19 mouse cellular contexts compared by ENCODE assay signal in genomic region chr9:22448420-22448819, GRCm38 (mm10). TPM values are rescaled to one million over a fixed set of nuclear protein-coding genes. Genes with fewer than 3 reads are reported as not detected.
DNase-seq lines count a peak whose midpoint lies in the region; ATAC-seq and TF ChIP-seq lines count a peak whose summit lies in the region.
"Had no signal": no experiment of that assay in that cellular context is flagged by ENCODE, and none has a peak within 500 bp of the region (broad histone marks: within the 10 kb centered on the region; RNA-seq: fewer than 3 reads in every experiment).

No protein-coding gene starts in this region.

- 88% methylated on average over 13 of the region's 13 CpGs for WGBS in kidney, postnatal 0 days
- 85% methylated on average over 13 of the region's 13 CpGs for WGBS in midbrain, postnatal 0 days
- 83% methylated on average over 13 of the region's 13 CpGs for WGBS in midbrain, embryonic 13.5 days

- TF ChIP-seq CTCF in kidney, postnatal 0 days (IDR thresholded peaks at IDR 0.05; ENCODE audit: low read depth), result peak; percentile 27; the same call in 1 of the 2 replicates
- peak; percentile 29; the same call in 1 of the 2 replicates for TF ChIP-seq CTCF in midbrain, postnatal 0 days (IDR thresholded peaks at IDR 0.05)

- ATAC-seq in kidney, postnatal 0 days (replicated peaks; ENCODE audit: low FRiP score, low read depth), result no peak
- no peak for ATAC-seq in midbrain, postnatal 0 days (ENCODE audit: low FRiP score)
- ATAC-seq in midbrain, embryonic 13.5 days, result no peak
- ATAC-seq: forebrain, embryonic 13.5 days; intestine, embryonic 15.5 days had no signal

- no peak overlapping the region for H3K9ac ChIP-seq in kidney, postnatal 0 days (ENCODE audit: low read depth, low read length)
- no peak overlapping the region for H3K9ac ChIP-seq in midbrain, postnatal 0 days (replicated peaks; ENCODE audit: low read length, poor library complexity, severe bottlenecking)
- no peak overlapping the region for H3K9ac ChIP-seq in midbrain, embryonic 13.5 days (replicated peaks)
- H3K9ac ChIP-seq: forebrain, embryonic 13.5 days; intestine, embryonic 15.5 days; lung, embryonic 15.5 days had no signal

- H3K9me3 ChIP-seq in kidney, postnatal 0 days (replicated peaks; ENCODE audit: low read length), result no peaks in the 10 kb centered on the region
- no peaks in the 10 kb centered on the region for H3K9me3 ChIP-seq in midbrain, postnatal 0 days (ENCODE audit: low read length)
- H3K9me3 ChIP-seq in midbrain, embryonic 13.5 days, result no peaks in the 10 kb centered on the region
- H3K9me3 ChIP-seq: forebrain, embryonic 13.5 days; intestine, embryonic 15.5 days; lung, embryonic 15.5 days had no signal

- H3K4me3 ChIP-seq in kidney, postnatal 0 days (replicated peaks; ENCODE audit: low read depth, low read length), result no peak overlapping the region
- no peak overlapping the region for H3K4me3 ChIP-seq in midbrain, postnatal 0 days (ENCODE audit: low read depth, low read length)
- no peak overlapping the region for H3K4me3 ChIP-seq in midbrain, embryonic 13.5 days (replicated peaks)
- H3K4me3 ChIP-seq: forebrain, embryonic 13.5 days; intestine, embryonic 15.5 days; lung, embryonic 15.5 days had no signal

- H3K4me2 ChIP-seq in kidney, postnatal 0 days (ENCODE audit: low read length), result no peak overlapping the region
- H3K4me2 ChIP-seq in midbrain, postnatal 0 days (ENCODE audit: low read depth, low read length, poor library complexity, severe bottlenecking), result no peak overlapping the region
- no peak overlapping the region for H3K4me2 ChIP-seq in midbrain, embryonic 13.5 days (replicated peaks)
- H3K4me2 ChIP-seq: forebrain, embryonic 13.5 days; intestine, embryonic 15.5 days; lung, embryonic 15.5 days had no signal

- H3K27me3 ChIP-seq in kidney, postnatal 0 days (ENCODE audit: insufficient read depth, low read length), result no peaks in the 10 kb centered on the region
- H3K27me3 ChIP-seq in midbrain, postnatal 0 days (ENCODE audit: insufficient read depth, low read length), result no peaks in the 10 kb centered on the region
- no peaks in the 10 kb centered on the region for H3K27me3 ChIP-seq in midbrain, embryonic 13.5 days
- H3K27me3 ChIP-seq: forebrain, embryonic 13.5 days; intestine, embryonic 15.5 days; lung, embryonic 15.5 days had no signal

- peaks cover 54% of the 10 kb centered on the region for H3K36me3 ChIP-seq in kidney, postnatal 0 days (ENCODE audit: insufficient read depth, low read length)
- H3K36me3 ChIP-seq in midbrain, postnatal 0 days (ENCODE audit: insufficient read depth, low read length), result peaks cover 65% of the 10 kb centered on the region
- H3K36me3 ChIP-seq in midbrain, embryonic 13.5 days, result peaks cover 69% of the 10 kb centered on the region

- peak; percentile 33 to 38 for DNase-seq in cerebellum, postnatal 10 days
- DNase-seq in cerebellum, adult 11 months, result no peak
- no peak for DNase-seq in kidney, postnatal 0 days (ENCODE audit: low spot score)
- no peak for DNase-seq in kidney, adult 9 months
- DNase-seq in midbrain, postnatal 0 days (ENCODE audit: low spot score), result no peak
- no peak for DNase-seq in embryo, embryonic 10 days (ENCODE audit: low spot score)
- DNase-seq: embryo, embryonic 11 days; heart, adult 11 months; layer of hippocampus, postnatal 36 days had no signal

- no peaks in the 10 kb centered on the region for H3K4me1 ChIP-seq in kidney, postnatal 0 days (replicated peaks; ENCODE audit: insufficient read depth, low read length)
- H3K4me1 ChIP-seq in midbrain, postnatal 0 days (ENCODE audit: insufficient read depth, low read length), result no peaks in the 10 kb centered on the region
- H3K4me1 ChIP-seq in midbrain, embryonic 13.5 days (replicated peaks), result no peaks in the 10 kb centered on the region
- H3K4me1 ChIP-seq: forebrain, embryonic 13.5 days; intestine, embryonic 15.5 days; lung, embryonic 15.5 days had no signal

- H3K27ac ChIP-seq in kidney, postnatal 0 days, result no peak overlapping the region
- H3K27ac ChIP-seq in midbrain, postnatal 0 days (ENCODE audit: low read depth, low read length), result no peak overlapping the region
- no peak overlapping the region for H3K27ac ChIP-seq in midbrain, embryonic 13.5 days
- H3K27ac ChIP-seq: forebrain, embryonic 13.5 days; intestine, embryonic 15.5 days; lung, embryonic 15.5 days had no signal

RNA-seq across cellular contexts. Expression of gene Gm17545, which starts 5.7 kb away (rescaled TPM):
- not detected in 2 replicates for polyA plus RNA-seq in kidney, postnatal 0 days (2015; fragmentation: Nextera tagmentation; extraction: Ambion mirVana)
- total RNA-seq in midbrain, postnatal 0 days (2014; rRNA removed), result not detected in 2 replicates
- not detected in 2 replicates for polyA plus RNA-seq in midbrain, postnatal 0 days (2015; fragmentation: Nextera tagmentation; extraction: Ambion mirVana)
- not detected in 2 replicates for polyA plus RNA-seq in midbrain, embryonic 13.5 days (2015; fragmentation: Nextera tagmentation; extraction: Ambion mirVana)
- total RNA-seq: layer of hippocampus, postnatal 36 days; megakaryocyte-erythroid progenitor cell, adult 5-6 weeks had no signal
- polyA plus RNA-seq: forebrain, embryonic 13.5 days; heart, embryonic 16.5 days; hindbrain, embryonic 11.5 days; intestine, embryonic 15.5 days; limb, embryonic 11.5 days; lung, embryonic 15.5 days; neural tube, embryonic 14.5 days; thymus, postnatal 0 days had no signal

RNA-seq across cellular contexts. Expression of gene Rp9, which starts 21.1 kb away (rescaled TPM):
- 76.7 and 82.6 TPM in 2 replicates for polyA plus RNA-seq in kidney, postnatal 0 days (2015; fragmentation: Nextera tagmentation; extraction: Ambion mirVana)
- 59.4 and 60.4 TPM in 2 replicates for total RNA-seq in midbrain, postnatal 0 days (2014; rRNA removed)
- 75.8 and 81.7 TPM in 2 replicates for polyA plus RNA-seq in midbrain, postnatal 0 days (2015; fragmentation: Nextera tagmentation; extraction: Ambion mirVana)
- polyA plus RNA-seq in midbrain, embryonic 13.5 days (2015; fragmentation: Nextera tagmentation; extraction: Ambion mirVana), result 61.6 and 64.8 TPM in 2 replicates

RNA-seq across cellular contexts. Expression of gene Bbs9, which starts 27.1 kb away (rescaled TPM):
- polyA plus RNA-seq in kidney, postnatal 0 days (2015; fragmentation: Nextera tagmentation; extraction: Ambion mirVana), result 10.0 and 10.1 TPM in 2 replicates
- total RNA-seq in midbrain, postnatal 0 days (2014; rRNA removed), result 38.2 and 40.0 TPM in 2 replicates
- polyA plus RNA-seq in midbrain, postnatal 0 days (2015; fragmentation: Nextera tagmentation; extraction: Ambion mirVana), result 19.7 and 22.6 TPM in 2 replicates
- 22.5 and 23.8 TPM in 2 replicates for polyA plus RNA-seq in midbrain, embryonic 13.5 days (2015; fragmentation: Nextera tagmentation; extraction: Ambion mirVana)

RNA-seq across cellular contexts. Expression of gene 9530077C05Rik, which starts 37.1 kb away (rescaled TPM):
- 2.1 and 2.9 TPM in 2 replicates for polyA plus RNA-seq in kidney, postnatal 0 days (2015; fragmentation: Nextera tagmentation; extraction: Ambion mirVana)
- total RNA-seq in midbrain, postnatal 0 days (2014; rRNA removed), result 18.7 and 21.5 TPM in 2 replicates
- polyA plus RNA-seq in midbrain, postnatal 0 days (2015; fragmentation: Nextera tagmentation; extraction: Ambion mirVana), result 19.3 and 20.2 TPM in 2 replicates
- polyA plus RNA-seq in midbrain, embryonic 13.5 days (2015; fragmentation: Nextera tagmentation; extraction: Ambion mirVana), result 9.2 and 9.9 TPM in 2 replicates

RNA-seq across cellular contexts. Expression of gene Anln, which starts 59.4 kb away (rescaled TPM):
- polyA plus RNA-seq in kidney, postnatal 0 days (2015; fragmentation: Nextera tagmentation; extraction: Ambion mirVana), result 15.3 and 17.7 TPM in 2 replicates
- total RNA-seq in midbrain, postnatal 0 days (2014; rRNA removed), result 3.6 and 6.0 TPM in 2 replicates
- polyA plus RNA-seq in midbrain, postnatal 0 days (2015; fragmentation: Nextera tagmentation; extraction: Ambion mirVana), result 1.3 and 1.7 TPM in 2 replicates
- polyA plus RNA-seq in midbrain, embryonic 13.5 days (2015; fragmentation: Nextera tagmentation; extraction: Ambion mirVana), result 10.7 and 12.1 TPM in 2 replicates

Comparison
In these comparisons a context has a peak if more than half of its experiments do, and no peak if none do; other contexts are left out.
1. DNase-seq: peak in cerebellum, postnatal 10 days (2 of 2); none in cerebellum, adult 11 months (single experiment), kidney, postnatal 0 days (single experiment), kidney, adult 9 months (single experiment), midbrain, postnatal 0 days (single experiment) and embryo, embryonic 10 days (single experiment).